Mouse (Mus musculus) heart, postnatal 36 days (tissue): ENCODE data around the gene Gm10944. TPM values are rescaled to one million over a fixed set of nuclear protein-coding genes. Genes with fewer than 3 reads are reported as not detected.

Experiments used
- DNase-seq, 2 experiments: peaks; one replicate each; pipeline ENCODE4 v3.0.0; 2021 to 2022
- intact Hi-C: fragments of 180-260 bp; cut with DNase I; formaldehyde crosslinking; loops from one replicate; pipeline ENCODE4 v1.15.1; 2025
- total RNA-seq, 2 experiments: library from RNA; stranded (reverse); gene quantifications; 2 replicates each; pipeline ENCODE4 v1.2.3; 2021

Gm10944 gene
- not detected for total RNA-seq

GRCm38 (mm10) chr10:10681048-10681447, at the start of gene Gm10944:
Gene Gm10944, plus strand, starts transcription at chr10:10681348.
- intact Hi-C loops: no loop called here
- no peak for DNase-seq

DNA sequence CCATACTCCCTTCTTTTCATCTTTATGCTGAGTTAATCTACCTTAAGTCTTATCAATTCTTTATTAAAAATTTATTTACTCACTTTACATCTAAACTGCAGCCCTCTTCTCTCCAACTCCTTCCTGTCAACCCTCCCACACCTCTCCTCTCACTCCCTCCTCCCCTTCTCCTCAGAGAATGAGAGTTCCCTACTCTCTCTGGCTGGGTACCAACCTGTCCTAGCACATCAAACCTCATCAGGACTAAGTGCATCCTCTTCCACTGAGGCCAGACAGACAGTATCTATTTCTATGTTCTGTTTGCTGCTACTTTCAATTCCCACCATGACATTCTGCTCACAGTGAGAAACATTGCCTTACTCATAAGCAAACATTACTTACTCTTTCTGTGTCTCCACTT, 25.2 kb upstream of the Gm10944 start:
- DNase-seq: no peak
- intact Hi-C loops: no loop called here

DNA sequence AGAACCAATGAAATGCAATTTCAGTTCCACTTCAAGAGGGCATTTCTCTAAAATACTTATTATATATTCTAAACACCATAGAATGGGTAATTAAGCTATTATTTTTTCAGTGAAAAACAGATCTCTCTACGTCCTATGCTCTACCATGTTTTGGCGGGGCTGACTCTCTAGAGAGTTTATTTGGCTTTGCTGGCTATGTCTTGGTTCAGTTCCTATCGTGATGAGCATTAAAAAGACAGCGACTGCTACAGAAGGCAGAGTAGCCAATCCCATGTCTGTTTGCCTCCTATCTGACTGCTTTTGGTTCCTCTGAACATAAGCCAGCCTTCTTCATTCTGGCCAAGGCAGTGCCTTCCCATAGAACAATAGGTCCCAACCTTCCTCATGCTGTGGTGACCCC, 24.5 kb upstream of the Gm10944 start:
- no peak for DNase-seq
- intact Hi-C loops: no loop called here

- intact Hi-C loops: no loop called here
- DNase-seq: no peak
Measured at GRCm38 (mm10) chr10:10659161-10659560, 22.0 kb upstream of the Gm10944 start.

- DNase-seq: no peak
- intact Hi-C loops: no loop called here
Measured at GRCm38 (mm10) chr10:10659976-10660375, 21.2 kb upstream of the Gm10944 start.

GRCm38 (mm10) chr10:10688907-10689667, 7.9 kb downstream of the Gm10944 start:
- no peak for DNase-seq
- intact Hi-C loops: no loop called here

GRCm38 (mm10) chr10:10689668-10690223, 8.6 kb downstream of the Gm10944 start:
- intact Hi-C loops: no loop called here

GRCm38 (mm10) chr10:10697497-10697896, 16.3 kb downstream of the Gm10944 start:
- DNase-seq: no peak
- intact Hi-C loops: no loop called here

More at GRCm38 (mm10) chr10:10689668-10690223, 8.6 kb downstream of the Gm10944 start:
- DNase-seq: no peak

- intact Hi-C loops: no loop called here
- DNase-seq: no peak
Measured at GRCm38 (mm10) chr10:10700903-10701302, 19.8 kb downstream of the Gm10944 start.

DNA sequence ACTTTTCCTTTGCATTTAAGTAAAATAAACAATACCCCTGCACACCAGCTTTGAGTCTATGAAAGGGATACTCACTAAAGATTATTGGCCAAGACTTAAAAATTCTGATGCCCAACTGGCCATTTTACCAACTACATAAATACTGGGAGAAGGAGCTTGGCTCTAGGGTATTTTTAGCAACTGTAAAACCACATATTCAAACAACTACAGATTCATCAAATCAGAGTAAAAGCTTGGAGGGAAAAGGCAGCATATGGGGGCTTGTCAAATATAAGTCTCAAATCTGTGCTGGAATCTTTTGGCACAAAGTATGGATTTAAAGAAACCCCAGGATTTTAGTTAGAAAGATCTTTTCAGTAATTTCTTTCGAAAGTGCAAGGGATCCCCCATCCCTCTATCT, 20.2 kb downstream of the Gm10944 start:
- intact Hi-C loops: no loop called here
- DNase-seq: no peak

DNA sequence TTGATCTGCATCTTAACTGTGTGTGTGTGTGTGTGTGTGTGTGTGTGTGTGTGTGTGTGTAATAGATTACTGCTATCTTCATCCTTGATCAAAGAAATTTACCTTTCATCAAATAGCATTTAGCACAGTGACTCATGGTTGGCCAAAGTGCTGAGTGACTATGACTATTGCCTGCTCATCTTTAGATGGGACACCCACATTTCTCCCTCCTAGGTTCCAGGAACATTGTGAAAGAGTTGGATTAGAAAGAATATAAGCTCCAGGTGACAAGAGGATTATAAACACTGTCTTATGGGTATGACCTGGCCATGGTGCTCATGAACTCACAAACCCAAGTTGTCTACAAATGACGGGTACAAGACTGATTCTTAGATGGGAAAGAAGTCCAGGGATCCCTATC, 26.9 kb downstream of the Gm10944 start:
- DNase-seq: no peak
- intact Hi-C loops: no loop called here

DNA sequence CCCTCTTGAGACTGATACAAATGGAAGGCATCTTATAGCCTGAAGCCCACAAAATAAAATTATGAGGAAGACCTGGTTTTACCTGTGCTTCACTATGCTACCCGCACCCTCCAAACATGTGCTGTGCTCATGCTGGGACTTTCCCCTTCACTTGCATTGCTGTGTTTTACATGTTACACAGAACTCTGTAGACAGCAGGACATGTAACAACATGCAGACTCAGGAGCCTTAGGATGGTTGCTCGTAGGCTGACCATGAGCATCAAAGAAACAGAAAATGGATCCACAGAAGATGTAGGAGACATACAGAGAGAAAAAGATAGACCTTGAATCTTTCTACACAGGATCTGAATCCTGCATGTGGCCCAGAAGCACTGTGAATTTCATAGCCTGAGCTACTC, 29.2 kb downstream of the Gm10944 start:
- DNase-seq: no peak
- intact Hi-C loops: no loop called here

- intact Hi-C loops: no loop called here
Measured at GRCm38 (mm10) chr10:10710837-10711236, 29.7 kb downstream of the Gm10944 start.

DNA sequence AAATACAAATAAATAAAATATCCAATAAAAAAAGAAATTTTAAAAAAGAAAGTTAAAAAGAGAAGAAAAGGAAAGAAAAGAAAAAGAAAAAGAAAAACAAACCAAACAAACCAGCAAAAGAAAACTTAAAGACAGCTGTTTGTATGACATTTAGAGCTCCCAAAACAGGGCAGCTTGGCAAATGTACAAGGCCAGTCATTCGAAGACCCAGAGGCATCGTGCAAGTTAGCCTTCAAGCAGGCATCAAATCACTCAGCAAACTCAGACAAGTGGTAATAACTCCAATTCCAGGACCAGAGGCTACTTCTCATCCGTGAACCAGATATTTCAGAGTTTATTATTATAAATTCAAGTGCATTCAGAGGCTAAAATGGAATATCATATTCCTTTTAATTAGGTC, 45.4 kb downstream of the Gm10944 start:
- DNase-seq: no peak
- intact Hi-C loops: no loop called here

More at GRCm38 (mm10) chr10:10710837-10711236, 29.7 kb downstream of the Gm10944 start:
- DNase-seq: no peak

Other genes starting within 250 kb of the Gm10944 start
- under 1 TPM; 0.08 TPM for gene Adgb, start 209.0 kb upstream of the Gm10944 start, total RNA-seq
- 1 to 10 TPM; 2.1 to 2.2 TPM for gene Rab32, start 123.1 kb upstream of the Gm10944 start, total RNA-seq